Mouse (Mus musculus): ENCODE data around the gene Gm4779.

GRCm38 (mm10) chrX:101770307-101770706 lies 23.9 kb downstream of the Gm4779 start:
- no peak for TF ChIP-seq EP300 (IDR thresholded peaks at IDR 0.05; ENCODE audit: low read depth)
- no peak for TF ChIP-seq CTCF (IDR thresholded peaks at IDR 0.05; ENCODE audit: low read depth)

Measured in liver, postnatal 0 days (tissue).